In the genomic region with DNA sequence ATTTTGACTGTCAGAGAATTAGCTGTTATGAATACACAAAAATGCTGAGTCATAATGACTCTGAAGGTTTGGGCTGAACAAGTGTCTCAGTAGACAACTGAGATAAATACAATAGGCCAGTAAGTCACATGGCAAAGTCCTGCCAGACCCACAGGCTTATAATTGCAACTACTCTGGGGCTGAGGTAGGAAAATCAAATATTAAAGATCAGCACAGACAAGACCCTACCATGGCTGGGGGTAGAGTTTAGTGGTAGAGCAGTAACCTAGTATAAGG, we compare ENCODE assay signal across 11 mouse cellular contexts. TPM values are rescaled to one million over a fixed set of nuclear protein-coding genes. Genes with fewer than 3 reads are reported as not detected.
DNase-seq lines count a peak whose midpoint lies in the region; ATAC-seq and TF ChIP-seq lines count a peak whose summit lies in the region.
"Had no signal": no experiment of that assay in that cellular context is flagged by ENCODE, and none has a peak within 500 bp of the region (broad histone marks: within the 10 kb centered on the region; RNA-seq: fewer than 3 reads in every experiment).

No protein-coding gene starts in this region.

- H3K4me3 ChIP-seq in intestine, embryonic 15.5 days (replicated peaks), result no peak overlapping the region
- no peak overlapping the region for H3K4me3 ChIP-seq in intestine, postnatal 0 days (ENCODE audit: low read depth, low read length)
- H3K4me3 ChIP-seq in ES-E14 (ENCODE audit: insufficient read depth in 1 of 2, low read depth in 1 of 2, low read length in 2 of 2, poor library complexity in 1 of 2, severe bottlenecking in 1 of 2), result no peak overlapping the region
- H3K4me3 ChIP-seq in liver, postnatal 0 days (ENCODE audit: low read depth, low read length), result no peak overlapping the region
- no peak overlapping the region for H3K4me3 ChIP-seq in cerebellum, adult 2 months (replicated peaks; ENCODE audit: insufficient read depth, low read depth, low read length)

- H3K36me3 ChIP-seq in intestine, embryonic 15.5 days, result no peaks in the 10 kb centered on the region
- peaks cover 3% of the 10 kb centered on the region; the same call in 1 of the 2 replicates for H3K36me3 ChIP-seq in intestine, postnatal 0 days (ENCODE audit: control insufficient read depth, insufficient read depth)
- no peaks in the 10 kb centered on the region; the same call in 1 of the 2 replicates for H3K36me3 ChIP-seq in ES-E14 (ENCODE audit: control insufficient read depth, insufficient read depth, low read length, poor library complexity, severe bottlenecking)
- peaks cover 2% of the 10 kb centered on the region for H3K36me3 ChIP-seq in liver, postnatal 0 days (replicated peaks; ENCODE audit: insufficient read depth, low read length)

- no peak overlapping the region for H3K9ac ChIP-seq in intestine, embryonic 15.5 days
- H3K9ac ChIP-seq in intestine, postnatal 0 days (ENCODE audit: low read depth, low read length), result no peak overlapping the region
- no peak overlapping the region for H3K9ac ChIP-seq in ES-E14 (ENCODE audit: insufficient read depth, low read depth, low read length, poor library complexity, severe bottlenecking)
- no peak overlapping the region for H3K9ac ChIP-seq in liver, postnatal 0 days (replicated peaks)

- no peak for DNase-seq in ES-E14 (ENCODE audit: low read depth, low spot score)
- DNase-seq in liver, postnatal 0 days, result peak; percentile 16
- DNase-seq in frontal cortex, postnatal 25 days (ENCODE audit: low spot score in 2 of 2), result no peak
- no peak for DNase-seq in cerebellum, adult 2 months
- DNase-seq: cerebellum, postnatal 36 days; kidney, adult 18-20 months; right cerebral cortex, postnatal 14 days had no signal

- in situ Hi-C loops in ES-E14 (cut with MboI; ENCODE audit: low sequenced_read_pairs in 2 of 2, unreplicated experiment in 2 of 2), result no loop called here

- TF ChIP-seq POLR2A in cerebellum, adult 2 months (IDR thresholded peaks at IDR 0.05; ENCODE audit: borderline replicate concordance, insufficient read depth, low read length), result no peak

- ATAC-seq in intestine, embryonic 15.5 days, result peak; percentile 46; the same call in 1 of the 2 replicates
- ATAC-seq in intestine, postnatal 0 days, result no peak
- peak; percentile 87 for ATAC-seq in erythroblast, adult 5-6 weeks (replicated peaks; ENCODE audit: low FRiP score, poor library complexity, severe bottlenecking)
- ATAC-seq in liver, postnatal 0 days, result peak; percentile 84
- no peak for ATAC-seq in frontal cortex, adult (ENCODE audit: low TSS enrichment)

- H3K4me1 ChIP-seq in intestine, embryonic 15.5 days (replicated peaks), result peaks cover 4% of the 10 kb centered on the region; the same call in 1 of the 2 replicates
- H3K4me1 ChIP-seq in intestine, postnatal 0 days (replicated peaks; ENCODE audit: control insufficient read depth, insufficient read depth, low read length), result no peaks in the 10 kb centered on the region; the same call in 1 of the 2 replicates
- 0 out of 4 replicates have a peak, but pooled peaks cover 0 to 4% of the 10 kb centered on the region in 2 experiments for H3K4me1 ChIP-seq in ES-E14 (ENCODE audit: control insufficient read depth in 2 of 2, insufficient read depth in 2 of 2, low read length in 2 of 2, poor library complexity in 1 of 2)
- peaks cover 32% of the 10 kb centered on the region for H3K4me1 ChIP-seq in liver, postnatal 0 days (ENCODE audit: insufficient read depth)
- no peaks in the 10 kb centered on the region for H3K4me1 ChIP-seq in cerebellum, adult 2 months (ENCODE audit: control insufficient read depth, insufficient read depth, low read length)

- no peaks in the 10 kb centered on the region for H3K27me3 ChIP-seq in intestine, embryonic 15.5 days (replicated peaks)
- no peaks in the 10 kb centered on the region for H3K27me3 ChIP-seq in intestine, postnatal 0 days (replicated peaks; ENCODE audit: control insufficient read depth, insufficient read depth, low read length)
- no peaks in the 10 kb centered on the region for H3K27me3 ChIP-seq in liver, postnatal 0 days (ENCODE audit: insufficient read depth, low read length)
- H3K27me3 ChIP-seq in cerebellum, adult 2 months (ENCODE audit: control insufficient read depth, insufficient read depth, low read length), result no peaks in the 10 kb centered on the region

- no peak overlapping the region for H3K27ac ChIP-seq in intestine, embryonic 15.5 days
- H3K27ac ChIP-seq in intestine, postnatal 0 days (ENCODE audit: low read depth, low read length), result no peak overlapping the region
- peak overlapping the region; percentile 40; the same call in 1 of the 2 replicates for H3K27ac ChIP-seq in ES-E14 (ENCODE audit: insufficient read depth, low read depth, low read length, poor library complexity, severe bottlenecking)
- peak overlapping the region; percentile 71 for H3K27ac ChIP-seq in liver, postnatal 0 days (ENCODE audit: low read depth)
- H3K27ac ChIP-seq in cerebellum, adult 2 months (ENCODE audit: insufficient read depth, low read length), result no peak overlapping the region

- no peaks in the 10 kb centered on the region for H3K9me3 ChIP-seq in intestine, embryonic 15.5 days
- no peaks in the 10 kb centered on the region for H3K9me3 ChIP-seq in intestine, postnatal 0 days (ENCODE audit: control insufficient read depth)
- no peaks in the 10 kb centered on the region for H3K9me3 ChIP-seq in ES-E14 (ENCODE audit: control insufficient read depth, insufficient read depth, low read depth, low read length)
- no peaks in the 10 kb centered on the region for H3K9me3 ChIP-seq in liver, postnatal 0 days (ENCODE audit: low read length)

- no peak overlapping the region for H3K4me2 ChIP-seq in intestine, embryonic 15.5 days (replicated peaks)
- no peak overlapping the region for H3K4me2 ChIP-seq in intestine, postnatal 0 days (replicated peaks; ENCODE audit: low read depth)
- H3K4me2 ChIP-seq in liver, postnatal 0 days (ENCODE audit: low read depth, low read length), result peak overlapping the region; percentile 4; the same call in 1 of the 2 replicates

- TF ChIP-seq EP300 in liver, postnatal 0 days (IDR thresholded peaks at IDR 0.05; ENCODE audit: low read depth), result peak; percentile 88

- TF ChIP-seq CTCF in intestine, postnatal 0 days (IDR thresholded peaks at IDR 0.05; ENCODE audit: low read depth), result no peak
- TF ChIP-seq CTCF in liver, postnatal 0 days (IDR thresholded peaks at IDR 0.05; ENCODE audit: low read depth), result no peak
- no peak for TF ChIP-seq CTCF in cerebellum, adult 2 months (IDR thresholded peaks at IDR 0.05; ENCODE audit: borderline replicate concordance, insufficient read depth, low read depth, low read length)

TF ChIP-seq in ES-E14, 5 proteins besides CTCF, POLR2A, EP300 and RAD21:
- peak; percentile 95 for TF ChIP-seq MAFK (IDR thresholded peaks at IDR 0.05; ENCODE audit: insufficient read depth, low read depth, low read length)
- no peak for TF ChIP-seq CHD2 (IDR thresholded peaks at IDR 0.05; ENCODE audit: low read depth, low read length)
- no peak for TF ChIP-seq HCFC1 (IDR thresholded peaks at IDR 0.05; ENCODE audit: borderline replicate concordance, insufficient read depth, low read length)

RNA-seq across cellular contexts. Expression of gene Tbce, which starts 5.4 kb away (rescaled TPM):
- 42.3 and 49.3 TPM in 2 replicates for polyA plus RNA-seq in intestine, embryonic 15.5 days (2015; fragmentation: Nextera tagmentation; extraction: Ambion mirVana)
- polyA plus RNA-seq in intestine, postnatal 0 days (2015; fragmentation: Nextera tagmentation; extraction: Ambion mirVana), result 25.7 and 26.9 TPM in 2 replicates
- 32.1 and 38.8 TPM in 2 replicates for total RNA-seq in ES-E14 (2012; rRNA removed)
- total RNA-seq in erythroblast, adult 5-6 weeks (2015; ENCODE audit: low replicate concordance), result 54.1 and 95.3 TPM in 2 replicates
- total RNA-seq in erythroblast, adult 5-6 weeks (2017; ENCODE audit: low replicate concordance), result 71.3 and 80.4 TPM in 2 replicates
- 17.1 and 22.1 TPM in 2 replicates for polyA plus RNA-seq in liver, postnatal 0 days (2015; fragmentation: Nextera tagmentation; extraction: Ambion mirVana)
- 149 TPM in 2 replicates for polyA plus RNA-seq in cerebellum, adult 2 months (2012; rRNA removed)

RNA-seq across cellular contexts. Expression of gene Arid4b, which starts 29.0 kb away (rescaled TPM):
- polyA plus RNA-seq in intestine, embryonic 15.5 days (2015; fragmentation: Nextera tagmentation; extraction: Ambion mirVana), result 51.7 and 52.2 TPM in 2 replicates
- 25.6 and 34.3 TPM in 2 replicates for polyA plus RNA-seq in intestine, postnatal 0 days (2015; fragmentation: Nextera tagmentation; extraction: Ambion mirVana)
- 25.2 and 26.5 TPM in 2 replicates for total RNA-seq in ES-E14 (2012; rRNA removed)
- total RNA-seq in erythroblast, adult 5-6 weeks (2015; ENCODE audit: low replicate concordance), result 102 and 126 TPM in 2 replicates
- total RNA-seq in erythroblast, adult 5-6 weeks (2017; ENCODE audit: low replicate concordance), result 186 and 206 TPM in 2 replicates
- polyA plus RNA-seq in liver, postnatal 0 days (2015; fragmentation: Nextera tagmentation; extraction: Ambion mirVana), result 17.1 and 19.6 TPM in 2 replicates
- polyA plus RNA-seq in cerebellum, adult 2 months (2012; rRNA removed), result 25.3 and 26.5 TPM in 2 replicates

RNA-seq across cellular contexts. Expression of gene Ggps1, which starts 29.3 kb away (rescaled TPM):
- polyA plus RNA-seq in intestine, embryonic 15.5 days (2015; fragmentation: Nextera tagmentation; extraction: Ambion mirVana), result 38.7 and 46.8 TPM in 2 replicates
- 31.5 and 32.2 TPM in 2 replicates for polyA plus RNA-seq in intestine, postnatal 0 days (2015; fragmentation: Nextera tagmentation; extraction: Ambion mirVana)
- 34.4 and 34.9 TPM in 2 replicates for total RNA-seq in ES-E14 (2012; rRNA removed)
- 13.4 and 34.7 TPM in 2 replicates for total RNA-seq in erythroblast, adult 5-6 weeks (2015; ENCODE audit: low replicate concordance)
- total RNA-seq in erythroblast, adult 5-6 weeks (2017; ENCODE audit: low replicate concordance), result 25.8 and 30.6 TPM in 2 replicates
- 9.0 and 10.2 TPM in 2 replicates for polyA plus RNA-seq in liver, postnatal 0 days (2015; fragmentation: Nextera tagmentation; extraction: Ambion mirVana)
- polyA plus RNA-seq in cerebellum, adult 2 months (2012; rRNA removed), result 57.1 and 60.1 TPM in 2 replicates

Comparison
In these comparisons a context has a peak if more than half of its experiments do, and no peak if none do; other contexts are left out.
1. ATAC-seq: peak in intestine, embryonic 15.5 days (single experiment), erythroblast, adult 5-6 weeks (single experiment) and liver, postnatal 0 days (single experiment); none in intestine, postnatal 0 days (single experiment) and frontal cortex, adult (single experiment).
2. H3K27ac ChIP-seq: peak in ES-E14 (single experiment) and liver, postnatal 0 days (single experiment); none in intestine, embryonic 15.5 days (single experiment), intestine, postnatal 0 days (single experiment) and cerebellum, adult 2 months (single experiment).